Mouse (Mus musculus) liver, adult 2 months (tissue): Measurements from ENCODE around the gene Lrrc75a. TPM values are rescaled to one million over a fixed set of nuclear protein-coding genes. Genes with fewer than 3 reads are reported as not detected.

Experiments
- DNase-seq: peaks from one replicate; pipeline ENCODE4 v3.0.0-alpha.2; 2011; ENCODE audit warnings: low read depth, low spot score; ENCODE audit errors: extremely low read depth
- H3K27ac ChIP-seq: fragments of 200-500 bp; replicated peaks from 2 replicates; pipeline ENCODE4 v1.5.1; 2012; ENCODE audit warnings: low read depth, mild to moderate bottlenecking, control low read depth, inconsistent platforms, low read length; ENCODE audit not compliant: insufficient read depth
- H3K27me3 ChIP-seq: fragments of 200-500 bp; 2 replicates; pipeline ENCODE4 v1.6.1; 2012; ENCODE audit warnings: mild to moderate bottlenecking, moderate library complexity, low read length, inconsistent platforms; ENCODE audit not compliant: control insufficient read depth, insufficient read depth
- H3K36me3 ChIP-seq: fragments of 200-500 bp; 2 replicates; pipeline ENCODE4 v1.6.1; 2012; ENCODE audit warnings: low read length, inconsistent platforms; ENCODE audit not compliant: control insufficient read depth, insufficient read depth
- H3K4me1 ChIP-seq: fragments of 200-500 bp; 2 replicates; pipeline ENCODE4 v1.6.1; 2011; ENCODE audit warnings: low read length; ENCODE audit not compliant: control insufficient read depth, insufficient read depth
- H3K4me3 ChIP-seq: fragments of 200-500 bp; 2 replicates; pipeline ENCODE4 v1.5.1; 2011; ENCODE audit warnings: low read depth, mild to moderate bottlenecking, control low read depth, low read length, moderate library complexity; ENCODE audit not compliant: insufficient read depth
- H3K79me2 ChIP-seq: fragments of 200-500 bp; 2 replicates; pipeline ENCODE4 v1.6.1; 2012; ENCODE audit warnings: inconsistent platforms, mild to moderate bottlenecking, low read length, moderate library complexity; ENCODE audit not compliant: control insufficient read depth, insufficient read depth
- H3K9ac ChIP-seq: fragments of 200-500 bp; 2 replicates; pipeline ENCODE4 v1.6.1; 2012; ENCODE audit warnings: low read depth, mild to moderate bottlenecking, control low read depth, inconsistent platforms, low read length
- CTCF ChIP-seq: fragments of 200-500 bp; IDR thresholded peaks from 2 replicates; pipeline ENCODE4 v1.5.1; 2011; ENCODE audit warnings: low read depth, low read length, control low read depth
- POLR2A ChIP-seq: fragments of 200-500 bp; IDR thresholded peaks from 2 replicates; pipeline ENCODE4 v1.6.1; 2011; ENCODE audit warnings: low read length, control low read depth; ENCODE audit not compliant: insufficient read depth; ENCODE audit errors: extremely low read depth
- WGBS: fragments of 180-500 bp; shearing (Covaris S2); methylation state at CpG from one replicate; pipeline ENCODE4 v1.1.7; 2018; 5-methylcytosine and 5-hydroxymethylcytosine counted together
- polyA plus RNA-seq: library from polyadenylated mRNA; depleted of rRNA; stranded (reverse); fragments of >200 nt; gene quantifications from 2 replicates; pipeline ENCODE4 v1.2.3, GENCODE M21; 2012
- total RNA-seq: library from RNA; depleted of rRNA; stranded (reverse); fragments of >200 nt; gene quantifications from 2 replicates; pipeline ENCODE4 v1.2.3, GENCODE M21; 2014

Gene Lrrc75a
- total and polyA plus RNA-seq, 2 experiments, result 0.55 to 1.1 TPM

DNA sequence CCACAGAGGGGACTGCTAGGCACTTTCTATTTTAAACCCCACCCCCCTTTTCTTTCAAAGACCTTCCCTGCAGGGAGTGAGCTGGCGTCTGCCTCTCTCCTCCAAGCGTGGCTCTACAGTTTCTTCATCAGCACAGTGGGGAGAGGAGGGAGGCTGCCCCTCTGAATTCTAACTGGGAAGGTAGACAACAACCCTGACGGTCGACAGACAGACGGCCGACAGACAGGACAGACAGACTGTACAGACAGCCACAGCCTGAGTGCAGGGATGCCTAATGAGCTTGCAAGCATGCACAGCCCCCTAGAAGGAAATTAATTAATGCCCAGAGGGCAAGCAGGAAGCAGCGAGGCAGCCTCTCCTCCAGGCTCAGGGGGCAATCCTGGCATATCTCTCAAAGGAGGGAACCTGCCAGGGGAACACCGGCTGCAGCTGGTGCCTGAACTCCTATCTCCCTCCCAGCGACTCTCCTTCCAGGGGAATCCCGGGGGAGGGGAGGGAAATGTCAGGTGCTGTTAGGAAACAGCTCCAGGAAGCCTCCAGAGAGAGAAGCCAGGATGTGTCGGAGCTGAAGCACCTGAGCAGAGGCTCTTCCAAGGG lies 18.0 kb downstream of the Lrrc75a start:
- no peaks in the 10 kb centered on the region for H3K27me3 ChIP-seq
- no peak overlapping the region for H3K9ac ChIP-seq
- H3K79me2 ChIP-seq, result no peaks in the 10 kb centered on the region
- no peaks in the 10 kb centered on the region for H3K36me3 ChIP-seq
- no peak overlapping the region for H3K27ac ChIP-seq
- TF ChIP-seq POLR2A (no peak), CTCF (no peak)
- H3K4me3 ChIP-seq, result no peak overlapping the region
- 39% methylated on average over 11 of the region's 11 CpGs for WGBS
- H3K4me1 ChIP-seq, result 0 out of 2 replicates have a peak, but pooled peaks cover 3% of the 10 kb centered on the region
- no peak for DNase-seq

DNA sequence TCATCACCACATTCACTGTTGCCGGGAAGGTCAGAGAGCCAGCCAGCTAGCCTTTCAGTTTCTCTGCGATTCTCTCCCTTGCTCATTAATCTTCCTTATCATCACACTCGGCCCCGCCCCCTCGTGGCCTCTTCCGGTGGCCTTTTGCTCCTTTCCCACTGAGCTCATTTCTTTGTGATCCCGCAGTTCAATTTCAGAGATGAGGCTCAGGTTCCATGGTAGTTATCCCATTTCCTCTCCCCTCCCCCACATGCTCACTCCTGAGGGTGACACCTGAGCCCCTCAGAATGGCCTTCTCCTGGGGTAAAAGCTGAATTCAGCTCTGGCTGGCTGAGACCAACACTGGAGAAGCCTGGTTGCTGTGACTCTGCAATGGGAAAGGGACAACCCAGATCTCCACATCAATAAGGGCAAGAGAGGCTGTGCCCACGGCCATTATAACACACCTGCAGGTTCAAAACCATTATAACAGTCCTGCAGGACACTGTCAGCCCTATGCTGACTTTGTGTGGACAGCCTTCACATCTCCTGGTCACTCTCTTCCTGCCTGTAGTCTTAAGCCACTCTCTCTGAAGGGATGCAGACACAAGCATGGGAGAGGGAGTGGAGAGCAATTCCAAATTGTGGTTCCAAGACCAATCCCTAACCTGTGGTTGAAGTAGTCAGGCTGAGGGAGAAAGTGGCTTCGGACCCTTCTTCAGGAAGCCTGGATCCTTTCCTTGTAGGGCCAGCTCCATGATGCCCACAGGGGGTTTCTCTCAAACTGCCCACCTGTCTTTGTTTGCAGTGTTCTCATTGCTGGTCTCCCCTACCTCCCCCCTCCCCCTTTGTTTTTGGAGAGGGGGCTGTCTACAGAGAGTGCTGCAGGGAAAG lies 18.7 kb downstream of the Lrrc75a start:
- no peak overlapping the region for H3K27ac ChIP-seq
- H3K4me1 ChIP-seq, result 0 out of 2 replicates have a peak, but pooled peaks cover 3% of the 10 kb centered on the region
- no peak overlapping the region for H3K4me3 ChIP-seq
- TF ChIP-seq POLR2A (no peak), CTCF (no peak)
- no peaks in the 10 kb centered on the region for H3K27me3 ChIP-seq
- DNase-seq, result no peak
- 24% methylated on average over 9 of the region's 9 CpGs for WGBS
- H3K36me3 ChIP-seq, result no peaks in the 10 kb centered on the region
- H3K79me2 ChIP-seq, result no peaks in the 10 kb centered on the region
- H3K9ac ChIP-seq, result no peak overlapping the region

DNA sequence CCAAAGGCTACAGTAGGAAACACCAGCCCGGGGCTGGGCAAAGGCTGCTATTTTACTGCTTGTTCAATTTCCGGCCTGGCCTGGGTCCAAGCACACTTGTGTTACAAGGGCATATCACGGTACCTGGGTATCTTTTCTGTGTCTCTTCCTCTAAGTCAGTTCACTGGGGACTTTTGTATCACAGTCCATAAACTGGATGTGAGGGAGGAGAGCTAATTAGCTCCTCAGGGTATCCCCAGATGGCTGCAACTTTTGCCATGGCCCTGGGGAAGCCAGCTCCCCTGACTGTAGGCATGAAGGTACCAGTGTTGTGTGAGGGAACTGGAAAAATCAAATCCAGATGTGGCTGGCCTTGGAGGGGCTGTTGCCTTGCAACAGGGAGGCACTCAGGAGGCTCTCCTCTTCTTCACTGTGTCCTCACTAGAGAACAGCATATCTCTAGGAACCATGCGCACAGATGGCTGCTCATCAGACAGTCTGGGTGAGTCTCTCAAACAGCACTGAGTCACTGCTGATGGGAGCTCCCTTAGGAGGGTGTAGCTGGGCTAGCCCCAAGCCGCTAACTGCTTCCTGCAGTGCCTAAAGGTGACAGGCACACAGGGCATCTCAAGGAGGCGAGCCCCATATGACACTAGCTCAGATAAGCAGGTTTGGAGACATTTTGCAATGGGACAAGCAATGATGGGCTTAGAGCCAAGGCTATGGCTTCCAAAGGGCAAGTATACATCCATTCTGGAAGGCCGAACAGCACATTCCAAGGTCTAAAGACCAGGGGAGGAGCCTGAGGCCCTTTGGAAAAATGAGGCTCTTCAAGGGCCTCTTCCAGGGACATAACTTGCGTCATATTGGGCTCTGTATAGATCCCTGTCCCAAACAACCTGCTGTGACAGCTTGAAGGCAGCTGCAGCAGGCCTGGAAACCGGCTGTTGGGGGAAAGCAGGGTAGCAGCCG lies 23.7 kb downstream of the Lrrc75a start:
- no peaks in the 10 kb centered on the region for H3K79me2 ChIP-seq
- no peak overlapping the region for H3K27ac ChIP-seq
- DNase-seq, result no peak
- no peak for TF ChIP-seq POLR2A
- no peak for TF ChIP-seq CTCF
- H3K9ac ChIP-seq, result no peak overlapping the region
- no peaks in the 10 kb centered on the region for H3K36me3 ChIP-seq
- no peak overlapping the region for H3K4me3 ChIP-seq
- 66% methylated on average over 10 of the region's 10 CpGs for WGBS
- no peaks in the 10 kb centered on the region for H3K27me3 ChIP-seq
- 0 out of 2 replicates have a peak, but pooled peaks cover under 1% of the 10 kb centered on the region for H3K4me1 ChIP-seq

DNA sequence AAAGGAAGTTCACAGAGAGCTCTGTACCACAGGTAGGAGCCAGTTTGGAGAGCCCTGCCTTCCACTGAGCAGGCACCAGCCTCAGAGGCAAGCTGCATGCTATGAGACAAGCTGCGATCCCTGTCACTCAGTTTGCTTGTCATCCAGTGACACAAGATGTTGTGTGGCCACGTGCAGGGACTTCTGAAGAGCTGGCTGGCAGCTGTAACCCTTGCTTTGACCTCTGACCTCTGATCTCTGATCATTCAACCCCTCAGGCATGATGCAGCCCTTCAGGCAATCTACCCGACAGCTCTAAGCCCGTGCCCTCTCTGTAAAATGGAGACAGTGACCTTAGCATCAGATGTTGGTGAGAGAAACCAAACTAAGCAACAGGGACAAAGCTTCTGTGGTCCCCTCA lies 25.5 kb downstream of the Lrrc75a start:
- Histone ChIP-seq H3K27ac (no peak overlapping the region), H3K9ac (no peak overlapping the region), H3K36me3 (no peaks in the 10 kb centered on the region), H3K79me2 (no peaks in the 10 kb centered on the region), H3K27me3 (no peaks in the 10 kb centered on the region), H3K4me1 (no peaks in the 10 kb centered on the region), H3K4me3 (no peak overlapping the region)
- DNase-seq, result no peak
- no peak for TF ChIP-seq POLR2A
- TF ChIP-seq CTCF, result no peak
- WGBS, result 51% methylated on average over 4 of the region's 4 CpGs

DNA sequence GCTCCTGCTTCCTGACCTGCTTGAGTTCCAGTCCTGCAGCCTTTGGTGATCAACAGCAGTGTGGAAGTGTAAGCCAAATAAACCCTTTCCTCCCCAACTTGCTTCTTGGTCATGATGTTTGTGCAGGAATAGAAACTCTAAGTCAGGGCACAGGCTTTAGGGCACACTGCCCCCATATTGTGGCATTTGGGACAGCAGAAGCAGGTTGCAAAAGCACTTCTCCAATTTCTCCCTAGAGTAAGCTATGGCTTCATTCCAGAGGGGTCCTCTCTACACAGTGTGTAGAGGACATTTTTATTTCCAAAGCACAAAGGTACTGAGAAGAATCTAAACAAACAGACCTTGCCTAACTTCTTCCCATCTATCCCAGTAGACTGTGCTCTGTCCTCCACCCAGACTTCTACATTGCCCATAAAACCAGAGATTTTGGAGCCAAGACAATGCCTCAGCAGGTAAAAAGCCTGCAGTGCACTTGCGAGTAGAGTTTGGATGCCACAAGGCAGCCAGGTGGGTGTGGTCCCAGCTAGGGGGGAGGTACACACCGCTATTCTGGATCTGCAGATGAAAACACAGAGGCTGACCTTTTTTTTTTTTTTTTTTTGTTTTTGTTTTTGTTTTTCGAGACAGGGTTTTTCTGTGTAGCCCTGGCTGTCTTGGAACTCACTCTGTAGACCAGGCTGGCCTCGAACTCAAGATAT lies 26.6 kb downstream of the Lrrc75a start:
- Histone ChIP-seq H3K4me3 (no peak overlapping the region), H3K36me3 (no peaks in the 10 kb centered on the region), H3K27ac (no peak overlapping the region), H3K4me1 (no peaks in the 10 kb centered on the region), H3K79me2 (no peaks in the 10 kb centered on the region), H3K9ac (no peak overlapping the region), H3K27me3 (no peaks in the 10 kb centered on the region)
- TF ChIP-seq CTCF (no peak), POLR2A (no peak)
- no peak for DNase-seq
- WGBS, result 91% methylated on average over 4 of the region's 4 CpGs
